Mouse (Mus musculus) left cerebral cortex, adult 2 months (tissue): ENCODE measurements around the gene Spaca4. TPM values are rescaled to one million over a fixed set of nuclear protein-coding genes. Genes with fewer than 3 reads are reported as not detected.

Source experiments
- DNase-seq, 2 experiments: peaks; one replicate each; pipeline ENCODE4 v3.0.0; 2021 to 2022; ENCODE audit warnings: low spot score in 2 of 2, mixed read lengths in 1 of 2; ENCODE audit errors: extremely low spot score in 1 of 2
- H3K27ac ChIP-seq: fragments of 200-600 bp; 2 replicates; pipeline ENCODE4 v1.8.1; 2022
- H3K4me3 ChIP-seq: fragments of 200-600 bp; 2 replicates; pipeline ENCODE4 v1.8.1; 2022
- CTCF ChIP-seq: fragments of 200-600 bp; IDR thresholded peaks from 2 replicates; pipeline ENCODE4 v1.8.1; 2022; ENCODE audit warnings: antibody characterized with exemption, mild to moderate bottlenecking, moderate library complexity
- intact Hi-C: fragments of 180-260 bp; cut with DNase I; formaldehyde crosslinking; loops from one replicate; pipeline ENCODE4 v1.15.1; 2025
- total RNA-seq, 2 experiments: library from RNA; stranded (reverse); gene quantifications; 2 replicates each; pipeline ENCODE4 v1.2.3; 2021

The Spaca4 gene
- total RNA-seq, 2 experiments from 2014 or later, result not detected

DNA sequence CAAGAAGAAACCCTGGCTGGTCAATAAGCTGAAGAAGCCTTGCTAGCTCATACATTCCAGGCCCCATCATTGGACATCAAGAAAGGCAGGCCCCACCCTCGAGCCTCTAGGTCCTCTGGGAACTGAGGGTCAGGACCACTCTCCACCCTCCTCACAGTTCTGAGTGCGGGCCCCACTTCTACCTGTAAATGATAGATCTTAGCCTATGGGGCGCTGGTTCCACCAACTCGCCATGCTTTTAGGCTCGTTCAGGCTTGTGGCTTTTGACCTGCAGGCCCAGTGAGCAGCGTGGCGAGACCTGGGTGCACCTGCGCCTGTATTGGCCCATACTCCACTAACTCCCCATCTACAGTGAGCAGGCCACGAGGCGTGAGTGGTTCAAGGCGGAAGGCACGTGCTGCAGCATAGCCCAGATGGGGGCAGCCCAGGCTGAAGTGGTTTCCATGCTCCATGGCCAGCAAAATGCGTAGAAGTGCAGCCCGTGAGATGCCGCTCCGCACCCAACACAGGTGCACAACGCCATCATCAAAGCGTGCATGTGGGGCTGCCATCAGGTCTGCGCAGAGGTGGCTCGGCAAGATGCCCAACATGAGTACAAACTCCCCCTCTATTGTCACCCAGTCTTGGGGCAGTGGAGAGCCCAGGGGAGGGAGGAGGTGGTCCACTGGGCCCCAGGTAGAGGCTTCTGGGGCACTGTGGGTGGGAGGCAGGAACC lies 15.0 kb downstream of the Spaca4 start:
- no peak for TF ChIP-seq CTCF
- DNase-seq, result peak in 1 of 2 experiments; percentile 21
- Histone ChIP-seq H3K4me3 (no peak overlapping the region), H3K27ac (peak overlapping the region; percentile 98; the same call in 1 of the 2 replicates)
- intact Hi-C loops, result no loop called here

DNA sequence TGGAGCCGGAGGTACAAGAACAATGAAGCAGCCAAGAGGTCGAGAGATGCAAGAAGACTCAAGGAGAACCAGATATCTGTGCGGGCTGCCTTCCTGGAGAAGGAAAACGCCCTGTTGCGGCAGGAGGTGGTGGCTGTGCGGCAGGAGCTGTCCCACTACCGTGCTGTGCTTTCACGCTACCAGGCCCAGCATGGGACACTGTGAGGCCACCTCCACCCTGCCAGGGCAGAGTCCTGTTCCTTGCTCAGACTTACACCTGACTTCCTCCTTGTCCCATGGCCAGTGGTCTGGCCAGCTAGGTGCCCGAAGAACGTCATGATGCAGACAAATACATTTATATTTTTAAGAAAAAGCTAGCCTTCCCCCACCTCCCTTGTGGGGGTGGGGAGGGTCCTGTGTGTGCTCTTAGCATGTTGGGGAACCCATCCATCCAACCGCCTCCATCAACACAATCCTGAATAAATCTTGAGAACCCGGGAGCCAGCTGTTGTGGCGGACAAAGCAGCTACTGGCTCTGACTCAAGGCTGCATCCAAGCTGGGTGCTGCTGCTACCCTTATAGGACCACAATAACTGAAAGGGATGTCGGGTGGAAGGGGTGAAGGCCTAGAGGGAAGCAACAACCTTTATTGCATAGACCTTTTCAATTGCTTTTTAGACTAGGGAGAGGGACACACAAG lies 15.8 kb downstream of the Spaca4 start:
- TF ChIP-seq CTCF, result no peak
- peak in 1 of 2 experiments; percentile 19 for DNase-seq
- Histone ChIP-seq H3K4me3 (no peak overlapping the region), H3K27ac (peak overlapping the region; percentile 98)
- intact Hi-C loops, result no loop called here

DNA sequence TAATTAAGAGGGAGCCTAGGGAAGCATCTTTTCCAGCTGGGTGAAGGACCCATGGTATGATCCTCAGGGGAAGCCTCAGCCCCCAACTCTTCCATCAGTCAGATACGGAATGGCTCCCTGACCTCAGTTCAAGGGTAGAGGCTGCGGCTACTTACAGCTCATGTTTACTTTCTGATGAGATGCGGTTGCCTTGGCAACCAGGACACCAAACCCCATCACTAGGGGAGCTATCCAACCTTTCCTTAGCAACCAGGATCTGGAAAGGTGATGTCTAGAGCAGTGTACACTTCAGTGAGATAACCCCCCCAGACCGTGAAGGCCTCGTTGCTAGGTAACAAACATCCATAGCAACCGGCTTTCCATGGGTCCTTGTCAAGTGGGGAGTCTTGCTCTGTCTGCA lies 16.6 kb downstream of the Spaca4 start:
- intact Hi-C loops, result no loop called here
- Histone ChIP-seq H3K4me3 (0 out of 2 replicates have a peak overlapping the region, but pooled peaks have one; percentile 68), H3K27ac (peak overlapping the region; percentile 98)
- DNase-seq, result peak in 1 of 2 experiments; percentile 38
- no peak for TF ChIP-seq CTCF

DNA sequence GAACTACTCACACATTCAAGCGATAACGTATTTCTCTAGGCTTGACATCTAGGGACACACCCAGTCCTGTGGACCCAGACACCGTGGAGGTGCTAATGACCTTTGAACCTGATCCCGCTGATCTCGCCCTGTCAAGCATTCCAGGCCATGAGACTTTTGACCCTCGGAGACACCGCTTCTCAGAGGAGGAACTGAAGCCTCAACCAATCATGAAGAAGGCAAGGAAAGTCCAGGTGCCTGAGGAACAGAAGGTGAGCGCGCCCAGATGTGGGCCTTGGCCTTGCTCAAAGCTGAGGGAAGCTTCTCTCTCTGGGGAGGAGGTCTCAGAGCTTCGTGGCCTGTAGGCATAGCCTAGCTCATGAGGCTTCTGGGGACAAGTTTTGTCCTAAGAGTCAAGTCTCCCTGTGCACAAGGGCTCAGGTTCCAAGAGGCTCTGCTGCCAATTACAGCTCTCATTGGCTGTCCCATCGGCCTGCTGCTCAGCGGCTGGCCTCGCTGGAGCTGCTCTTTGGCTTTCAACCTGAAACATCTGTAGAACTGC lies 17.3 kb downstream of the Spaca4 start:
- H3K27ac ChIP-seq, result peak overlapping the region; percentile 98
- intact Hi-C loops, result no loop called here
- peak in 1 of 2 experiments; percentile 29 for DNase-seq
- H3K4me3 ChIP-seq, result peak overlapping the region; percentile 68
- TF ChIP-seq CTCF, result no peak

DNA sequence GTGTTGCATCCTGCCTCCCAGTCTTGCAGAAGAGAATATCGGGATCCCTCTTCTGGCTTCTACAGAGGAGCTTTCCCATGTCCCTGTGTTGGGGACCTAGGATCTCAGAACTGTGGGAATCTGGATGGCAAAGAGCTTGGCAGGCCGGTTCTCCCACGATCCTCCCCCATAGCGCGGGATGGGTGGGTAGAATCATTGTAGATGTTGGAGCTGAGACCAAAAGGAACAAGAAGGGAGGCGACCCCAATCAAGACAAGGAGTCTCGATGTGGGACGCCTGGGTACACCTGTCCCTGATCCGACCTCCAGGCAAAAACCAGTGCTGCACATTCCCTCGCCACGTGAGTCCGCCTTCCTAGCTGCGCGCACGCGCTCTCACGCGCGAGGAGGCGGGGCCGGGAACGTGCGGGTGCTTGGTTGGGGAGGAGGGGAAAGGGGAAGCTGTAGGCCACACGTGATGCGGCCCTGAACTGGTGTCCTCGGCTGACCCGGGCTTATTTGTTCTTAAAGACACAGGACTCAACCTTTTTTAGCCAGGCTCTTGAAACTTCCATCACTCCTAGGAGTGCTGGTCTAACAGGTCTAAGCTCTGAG lies 18.1 kb downstream of the Spaca4 start:
- Histone ChIP-seq H3K27ac (peak overlapping the region; percentile 98), H3K4me3 (peak overlapping the region; percentile 68)
- DNase-seq, result peak; percentile 93 to 94
- TF ChIP-seq CTCF, result no peak
- intact Hi-C loops, result no loop called here

DNA sequence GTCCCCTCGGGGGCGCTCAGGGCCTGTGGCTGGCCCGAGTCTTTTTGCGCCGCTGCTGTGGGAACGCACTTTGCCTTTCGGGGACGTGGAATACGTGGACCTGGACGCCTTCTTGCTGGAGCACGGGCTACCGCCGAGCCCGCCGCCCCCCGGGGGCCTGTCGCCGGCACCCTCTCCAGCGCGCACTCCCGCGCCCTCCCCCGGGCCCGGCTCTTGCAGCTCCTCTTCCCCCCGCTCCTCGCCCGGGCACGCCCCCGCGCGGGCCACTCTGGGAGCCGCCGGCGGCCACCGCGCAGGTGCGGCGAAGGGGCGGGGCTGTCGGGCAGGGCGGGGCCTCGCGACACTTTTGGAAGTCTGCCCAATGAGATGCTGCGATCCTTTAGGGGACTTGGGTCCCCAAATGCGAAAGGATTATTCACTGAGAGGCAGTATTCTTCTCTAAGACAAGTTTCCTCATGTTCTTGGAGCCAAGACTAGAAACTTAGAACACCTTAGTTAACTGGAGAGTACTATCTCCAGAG lies 18.8 kb downstream of the Spaca4 start:
- intact Hi-C loops, result no loop called here
- no peak; the same call in 1 of the 2 replicates for TF ChIP-seq CTCF
- H3K27ac ChIP-seq, result peak overlapping the region; percentile 98
- DNase-seq, result peak; percentile 86 to 87
- peak overlapping the region; percentile 68 for H3K4me3 ChIP-seq

DNA sequence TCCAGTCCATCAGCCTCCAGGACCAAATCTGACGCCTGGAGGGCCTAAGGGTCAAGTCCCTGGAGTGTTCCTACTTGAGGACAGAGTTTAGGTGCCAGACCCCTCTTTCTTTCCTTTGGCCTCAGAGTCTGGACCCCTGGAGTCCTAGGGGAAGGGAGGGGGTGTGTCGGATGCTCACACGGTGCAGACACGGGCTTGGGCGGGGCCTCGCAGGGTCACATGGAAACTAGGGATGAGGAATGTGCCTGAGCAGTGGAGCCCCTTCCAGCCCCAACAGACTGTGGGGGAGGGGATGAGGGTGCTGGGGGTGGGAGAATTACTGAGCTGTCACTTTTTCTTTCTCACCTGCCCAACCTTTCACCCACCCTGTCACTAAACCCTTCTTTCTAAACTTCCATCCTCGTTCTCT lies 19.7 kb downstream of the Spaca4 start:
- Histone ChIP-seq H3K27ac (peak overlapping the region; percentile 98), H3K4me3 (peak overlapping the region; percentile 68)
- peak; percentile 65 to 77 for DNase-seq
- intact Hi-C loops, result no loop called here
- TF ChIP-seq CTCF, result no peak

DNA sequence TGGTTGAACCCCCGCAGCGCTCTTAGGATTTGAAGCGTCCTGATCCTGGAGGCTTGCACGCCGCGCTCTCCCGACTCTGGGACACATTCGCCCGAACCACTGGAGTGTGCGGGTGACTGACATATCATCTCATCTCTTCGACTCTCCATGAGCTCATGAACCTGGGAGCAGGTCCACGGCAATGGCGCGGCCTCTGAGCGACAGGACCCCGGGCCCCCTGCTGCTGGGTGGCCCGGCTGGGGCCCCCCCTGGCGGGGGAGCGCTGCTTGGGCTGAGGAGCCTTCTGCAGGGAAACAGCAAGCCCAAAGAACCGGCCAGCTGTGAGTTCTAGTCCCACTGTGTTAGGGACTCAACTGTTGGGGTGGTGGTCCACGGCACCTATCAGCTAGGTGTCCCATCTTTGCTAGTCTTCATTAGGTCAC lies 20.2 kb downstream of the Spaca4 start:
- intact Hi-C loops, result no loop called here
- Histone ChIP-seq H3K27ac (peak overlapping the region; percentile 98), H3K4me3 (peak overlapping the region; percentile 68)
- no peak; the same call in 1 of the 2 replicates for TF ChIP-seq CTCF
- DNase-seq, result no peak

DNA sequence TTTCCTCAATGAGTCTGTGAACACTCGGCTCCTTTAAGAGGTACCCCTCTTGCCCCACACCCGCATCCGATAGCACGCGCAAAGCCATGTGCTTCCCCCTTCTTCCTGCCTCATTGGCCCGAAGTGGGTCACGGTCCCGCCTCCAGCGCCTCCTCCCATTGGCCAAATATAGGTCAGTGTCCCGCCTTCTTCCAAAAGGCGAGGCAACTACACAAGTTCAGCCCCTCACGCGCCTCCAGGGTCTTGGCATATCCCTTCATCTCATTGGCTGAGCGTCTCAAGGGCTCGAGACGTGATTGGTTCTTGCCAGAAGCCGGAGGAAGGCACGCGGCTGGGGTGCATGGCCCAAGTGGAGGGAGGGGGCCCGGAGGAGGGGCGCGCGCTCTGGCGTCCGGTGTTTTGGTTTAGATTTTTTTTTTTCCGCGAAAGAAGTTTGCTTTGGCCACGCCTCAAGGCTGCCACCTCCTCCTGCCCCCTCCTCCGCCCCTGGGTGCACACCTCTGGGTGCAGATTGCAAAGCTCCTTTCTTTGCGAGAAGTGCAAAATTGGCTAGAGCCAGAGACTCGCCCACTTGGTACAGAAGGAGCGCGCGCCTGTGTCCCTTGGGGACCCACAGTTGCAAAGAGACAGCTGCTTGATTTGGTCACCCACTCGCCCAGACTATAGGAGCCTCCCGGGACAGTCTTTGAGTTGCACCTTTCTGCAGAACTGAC lies 20.7 kb downstream of the Spaca4 start, which contains the start of gene Dbp:
Gene Dbp (plus strand): TSS at position 359 of the 713 bp plus-strand sequence.
- intact Hi-C loops, result no loop called here
- peak; percentile 97 to 99 for DNase-seq
- TF ChIP-seq CTCF, result no peak

DNA sequence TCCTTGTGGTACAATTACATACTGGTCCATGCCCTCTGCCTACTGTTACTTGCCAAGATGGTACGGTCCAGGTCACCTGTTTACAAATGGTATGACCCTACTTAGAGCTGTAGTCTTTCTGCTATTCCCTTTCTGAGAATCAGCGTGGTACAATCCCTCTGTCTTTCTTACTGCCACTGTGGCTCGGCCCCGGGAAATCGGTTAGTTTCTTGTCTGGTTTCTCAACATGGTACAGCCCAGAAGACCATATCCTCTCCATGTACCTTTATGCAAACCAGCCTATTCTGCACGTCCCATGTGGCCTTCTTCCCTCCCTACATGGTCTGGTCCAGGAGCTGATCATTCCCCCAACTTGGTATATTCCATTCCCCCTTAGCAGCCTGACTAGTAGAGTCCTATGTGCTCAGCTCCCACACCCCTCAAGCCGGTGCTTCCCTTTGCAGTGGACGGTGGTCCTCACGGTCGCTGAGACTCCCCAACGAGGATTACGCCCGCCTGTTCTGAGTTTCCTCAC lies 21.5 kb downstream of the Spaca4 start:
- peak overlapping the region; percentile 98 for H3K27ac ChIP-seq
- intact Hi-C loops, result no loop called here
- no peak for TF ChIP-seq CTCF

More for the DNA sequence above, 20.7 kb downstream of the Spaca4 start, which contains the start of gene Dbp:
- Histone ChIP-seq H3K4me3 (peak within 1 kb of the TSS; percentile 68), H3K27ac (peak within 1 kb of the TSS; percentile 98)

More for the DNA sequence above, 21.5 kb downstream of the Spaca4 start:
- peak; percentile 68 to 75 for DNase-seq
- peak overlapping the region; percentile 57 for H3K4me3 ChIP-seq
